Mouse (Mus musculus) erythroblast, embryonic 14.5 days (primary cell): ENCODE measurements around the gene Primpol.

Experiments
- GATA1 ChIP-seq: IDR thresholded peaks from 2 replicates; pipeline ENCODE4 v1.6.1; 2012; ENCODE audit warnings: low read length, inconsistent platforms, mixed read lengths
- TAL1 ChIP-seq: IDR thresholded peaks from 3 replicates; pipeline ENCODE4 v1.6.1; 2012; ENCODE audit warnings: low read length, inconsistent platforms, mixed read lengths

- TF ChIP-seq GATA1 (no peak), TAL1 (no peak)
Observed at GRCm38 (mm10) chr8:46639852-46640251, 22.8 kb upstream of the Primpol start.
